Mouse (Mus musculus) small intestine, adult 2 months (tissue): Measurements from ENCODE around the gene Cdk2ap1.

Source experiments
- CTCF ChIP-seq: fragments of 200-500 bp; IDR thresholded peaks from 2 replicates; pipeline ENCODE4 v1.5.1; 2012; ENCODE audit warnings: low read depth, mild to moderate bottlenecking, control low read depth, inconsistent platforms, low read length, moderate library complexity, mixed read lengths; ENCODE audit not compliant: insufficient replicate concordance, insufficient read length; ENCODE audit errors: extremely low read depth
- POLR2A ChIP-seq: fragments of 200-500 bp; IDR thresholded peaks from 2 replicates; pipeline ENCODE4 v1.6.1; 2012; ENCODE audit warnings: low read depth, mild to moderate bottlenecking, control low read depth, inconsistent platforms, low read length, moderate library complexity

GRCm38 (mm10) chr5:124376401-124376800, 13.5 kb upstream of the Cdk2ap1 start:
- TF ChIP-seq CTCF (no peak), POLR2A (no peak)
